Mouse (Mus musculus): ENCODE measurements around the gene C1qbp.

DNA sequence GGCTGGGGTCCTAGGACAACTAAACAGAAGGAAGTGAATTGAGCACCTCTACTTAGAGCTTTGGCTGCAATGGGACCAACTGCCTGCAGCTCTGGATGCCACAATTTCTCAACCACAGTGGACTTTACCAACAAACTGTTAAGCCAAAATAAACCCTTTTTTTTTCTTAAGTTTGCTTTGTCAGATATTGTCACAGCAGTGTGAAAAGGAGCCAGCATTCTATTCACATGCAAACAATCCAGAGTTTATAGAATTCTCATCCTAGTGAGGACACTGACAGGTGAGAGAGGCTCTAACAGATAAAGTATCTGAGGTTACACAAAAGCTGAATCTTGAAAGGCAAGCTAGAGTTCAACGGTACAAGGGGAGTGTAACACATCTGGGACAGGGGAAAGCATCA, 34.2 kb upstream of the C1qbp start:
- no peak for TF ChIP-seq GATA1 (IDR thresholded peaks at IDR 0.05; ENCODE audit: low read length)
- no peak for TF ChIP-seq TAL1 (IDR thresholded peaks at IDR 0.05; ENCODE audit: low read length)
